Mouse (Mus musculus): ENCODE data around the gene Slit3. TPM values are rescaled to one million over a fixed set of nuclear protein-coding genes. Genes with fewer than 3 reads are reported as not detected.

The Slit3 gene
- total RNA-seq, 2 experiments from 2014 or later, result not detected

DNA sequence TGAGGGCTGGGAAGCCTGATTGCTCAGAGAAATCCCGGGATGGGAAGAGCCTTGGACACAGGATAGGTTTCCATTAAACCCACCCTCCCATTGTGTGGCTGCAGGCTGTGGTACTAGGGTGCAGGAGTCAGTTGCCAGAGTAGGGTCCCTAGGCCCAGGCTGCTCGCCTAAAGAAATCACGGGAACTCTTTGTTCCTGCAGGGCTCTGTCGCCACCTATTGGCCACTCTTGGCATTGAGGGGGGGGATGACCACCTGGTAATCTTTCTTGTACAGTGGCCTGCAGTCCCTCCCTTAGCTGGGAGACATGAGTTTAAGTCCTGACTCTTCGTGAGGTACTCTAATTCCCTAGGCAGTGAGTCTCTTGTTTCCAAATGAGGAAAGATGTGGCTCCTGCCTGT, 572.1 kb downstream of the Slit3 start:
- no peak for ATAC-seq (replicated peaks; ENCODE audit: low FRiP score, poor library complexity, severe bottlenecking)

DNA sequence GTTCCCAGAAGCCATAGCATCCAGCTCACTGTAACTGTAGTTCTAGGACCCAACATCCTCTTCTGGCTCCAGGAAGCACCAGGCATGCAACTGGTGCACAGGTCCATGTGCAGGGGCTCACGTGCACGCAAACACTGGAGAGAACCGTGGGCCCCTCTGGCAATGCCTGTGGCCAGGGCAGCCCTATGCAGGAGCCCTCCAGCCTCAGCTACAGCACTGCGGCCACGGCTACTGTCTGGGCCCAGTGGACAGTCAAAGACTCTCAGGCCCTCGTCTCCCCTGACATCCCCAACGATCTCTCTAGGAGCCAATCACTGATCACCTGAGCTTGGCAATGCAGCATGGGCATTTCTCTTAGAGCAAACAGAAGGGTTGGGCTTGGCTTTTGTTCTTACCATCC, 572.6 kb downstream of the Slit3 start:
- ATAC-seq (replicated peaks; ENCODE audit: low FRiP score, poor library complexity, severe bottlenecking), result no peak

DNA sequence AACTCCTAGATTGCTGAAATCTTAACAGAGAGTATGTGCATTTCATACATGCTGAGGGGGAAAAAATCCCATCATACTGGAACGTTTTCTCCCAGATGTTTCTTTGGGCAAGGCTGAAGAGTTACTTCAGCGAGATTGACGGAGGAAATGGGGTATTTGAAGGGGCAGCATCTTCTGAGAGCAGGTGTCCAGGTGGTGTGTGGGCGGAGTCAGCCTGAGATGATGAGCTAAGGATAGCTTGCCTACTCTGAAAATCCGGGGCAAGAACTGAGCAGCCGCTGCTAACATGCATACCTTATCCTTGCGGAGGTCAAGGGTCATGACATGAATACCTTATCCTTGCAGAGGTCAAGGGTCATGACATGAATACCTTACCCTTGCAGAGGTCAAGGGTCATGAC, 576.5 kb downstream of the Slit3 start:
- ATAC-seq (replicated peaks; ENCODE audit: low FRiP score, poor library complexity, severe bottlenecking), result no peak

DNA sequence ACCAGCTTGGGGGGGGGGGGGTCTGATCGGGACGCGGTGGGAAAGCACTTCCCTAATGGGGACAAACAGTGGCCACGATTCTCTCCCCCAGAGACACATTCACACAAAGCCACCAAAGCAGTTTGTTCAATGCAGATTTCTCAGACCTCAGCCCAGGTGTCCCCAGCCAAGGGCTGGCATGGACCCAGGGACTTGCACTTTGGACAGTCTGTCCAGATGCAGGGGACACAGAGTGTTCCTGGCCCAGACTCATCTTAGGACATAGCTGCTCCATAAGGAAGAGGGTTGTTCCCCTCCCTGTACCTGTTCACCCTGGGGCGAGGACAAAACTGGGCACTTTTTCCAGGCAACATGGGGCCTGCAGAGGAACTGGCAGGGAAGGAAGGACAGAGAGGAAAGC, 577.9 kb downstream of the Slit3 start:
- ATAC-seq (replicated peaks; ENCODE audit: low FRiP score, poor library complexity, severe bottlenecking), result no peak

DNA sequence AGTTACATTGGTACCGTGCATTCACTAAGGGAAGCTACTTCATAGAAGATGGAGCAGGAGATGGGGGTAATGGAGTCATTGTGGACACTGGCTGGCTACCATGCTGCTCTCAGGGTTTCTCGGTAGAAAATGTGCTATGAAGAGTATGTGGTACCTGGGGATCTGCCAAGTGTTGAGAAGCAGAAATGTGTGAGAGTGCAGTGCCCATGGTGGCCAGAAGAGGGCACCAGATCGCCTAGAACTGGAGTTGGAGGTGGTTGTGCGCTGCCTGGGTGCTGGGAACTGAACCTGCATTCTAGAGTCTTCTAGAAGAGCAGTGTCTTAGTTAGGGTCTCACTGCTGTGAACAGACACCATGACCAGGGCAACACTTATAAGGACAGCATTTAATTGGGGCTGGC, 582.4 kb downstream of the Slit3 start:
- ATAC-seq (replicated peaks; ENCODE audit: low FRiP score, poor library complexity, severe bottlenecking), result no peak

DNA sequence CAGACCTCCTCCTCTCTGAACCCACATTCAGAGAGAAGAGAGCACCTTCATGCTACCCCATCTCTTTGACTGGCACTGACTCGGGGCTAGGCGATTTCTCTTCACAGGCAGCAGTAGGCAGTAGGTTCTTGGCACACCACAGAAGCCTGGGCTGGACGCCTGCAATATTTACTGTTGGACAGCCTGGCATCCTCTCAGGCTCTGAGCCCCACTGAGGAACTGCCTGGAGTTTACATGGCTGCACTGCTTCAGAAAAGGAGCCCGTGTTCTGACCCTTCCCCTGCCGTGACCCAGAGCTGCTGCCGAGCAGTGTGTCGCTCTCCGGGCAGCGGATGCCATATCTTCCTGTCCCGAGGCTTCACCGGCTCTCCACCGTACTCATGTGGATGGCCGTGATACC, 583.4 kb downstream of the Slit3 start:
- ATAC-seq (replicated peaks; ENCODE audit: low FRiP score, poor library complexity, severe bottlenecking), result no peak

DNA sequence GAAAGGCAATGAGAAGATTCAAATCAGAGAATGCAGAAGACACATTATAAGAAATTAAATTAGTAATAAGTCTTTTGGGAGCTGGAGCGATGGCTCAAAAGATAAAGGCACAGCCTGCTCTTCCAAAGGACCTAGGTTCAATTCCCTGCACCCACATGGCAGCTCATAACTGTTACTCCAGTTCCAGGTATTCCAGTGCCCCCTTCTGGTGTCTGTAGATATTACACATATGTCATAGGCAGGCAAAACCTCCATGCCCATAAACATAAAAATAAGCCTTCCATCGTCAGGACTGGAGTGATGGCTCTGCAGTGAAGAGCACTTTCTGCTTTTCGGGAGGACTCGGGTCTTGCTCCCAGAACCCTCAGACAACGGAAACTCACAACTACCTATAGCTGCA, 583.9 kb downstream of the Slit3 start:
- no peak for ATAC-seq (replicated peaks; ENCODE audit: low FRiP score, poor library complexity, severe bottlenecking)

DNA sequence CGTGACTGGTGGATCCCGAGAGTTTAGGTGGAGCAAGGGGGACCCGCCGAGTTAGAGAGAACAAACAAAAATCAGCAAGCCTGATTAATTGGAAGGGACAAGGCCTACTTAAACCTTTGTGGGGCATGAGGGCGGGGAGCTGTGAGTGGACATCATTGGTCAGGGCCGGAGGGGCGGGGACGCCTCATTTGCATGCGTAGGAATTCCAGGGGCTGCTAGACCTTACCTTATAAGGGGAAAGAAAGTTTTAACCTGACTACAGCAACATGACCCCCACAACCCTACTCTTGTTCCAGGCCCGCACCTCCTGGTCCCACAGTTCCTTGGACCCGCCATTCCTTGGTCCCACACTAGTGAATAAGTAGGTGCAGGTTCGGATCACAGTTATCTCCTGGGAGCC, 586.4 kb downstream of the Slit3 start:
- no peak for ATAC-seq (replicated peaks; ENCODE audit: low FRiP score, poor library complexity, severe bottlenecking)

DNA sequence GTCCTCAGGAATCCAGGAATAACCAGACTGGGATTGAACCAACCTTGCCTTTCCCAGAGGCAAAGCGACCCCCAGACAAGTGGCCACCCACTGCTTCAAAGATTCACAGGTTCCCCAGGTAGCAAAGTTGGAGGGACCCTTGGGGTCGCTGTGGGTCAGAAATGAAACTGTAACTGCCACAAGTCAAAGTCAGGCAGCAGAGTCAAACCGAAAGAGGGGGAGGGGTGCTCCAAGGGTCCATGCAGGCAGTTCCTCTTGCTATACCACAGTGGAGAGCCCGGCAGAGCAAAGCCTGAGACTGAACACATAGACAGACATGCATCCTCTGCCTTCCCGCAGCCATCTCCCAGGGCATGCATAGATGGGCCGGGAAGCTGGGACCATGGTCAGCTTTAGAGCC, 590.3 kb downstream of the Slit3 start:
- no peak for ATAC-seq (replicated peaks; ENCODE audit: low FRiP score, poor library complexity, severe bottlenecking)

DNA sequence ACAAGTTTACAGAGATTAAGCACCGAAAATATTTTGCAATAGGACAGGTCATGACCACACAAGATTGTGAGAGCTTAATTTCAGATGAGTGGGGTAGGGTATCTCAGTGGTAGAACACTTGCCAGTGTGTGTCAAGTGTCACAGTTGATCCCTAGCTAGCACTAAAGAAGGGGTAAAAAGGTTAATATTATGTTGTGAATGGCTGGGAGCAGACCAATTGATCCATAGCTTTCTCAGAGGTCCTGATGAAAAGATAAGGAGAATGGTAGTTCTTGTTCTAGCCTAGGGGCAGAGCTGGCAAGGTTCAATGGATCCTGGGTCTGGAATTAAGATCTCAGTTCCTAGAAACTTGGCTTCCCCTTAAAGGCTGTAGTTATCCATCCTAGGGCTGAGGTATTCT, 597.9 kb downstream of the Slit3 start:
- ATAC-seq (replicated peaks; ENCODE audit: low FRiP score, poor library complexity, severe bottlenecking), result no peak

DNA sequence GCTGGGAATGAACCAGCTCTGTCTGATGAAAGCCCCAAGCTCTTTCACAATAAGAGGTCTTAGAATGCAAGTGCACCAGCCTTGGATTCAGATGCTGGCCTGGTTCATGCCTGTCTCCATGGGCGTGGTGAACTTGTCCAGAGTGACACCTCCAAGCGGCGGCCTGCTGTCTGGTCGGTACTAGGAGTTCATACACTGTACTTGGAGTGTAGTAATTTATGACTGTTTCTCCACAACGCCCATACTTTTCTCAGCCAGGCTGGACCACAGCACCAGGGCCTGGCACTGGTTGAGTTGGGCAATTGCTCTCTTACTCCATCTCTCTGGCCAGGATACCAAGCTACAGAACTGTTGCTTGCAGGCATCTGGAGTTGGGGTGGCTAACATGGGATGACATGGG, 602.9 kb downstream of the Slit3 start:
- no peak for ATAC-seq (replicated peaks; ENCODE audit: low FRiP score, poor library complexity, severe bottlenecking)

DNA sequence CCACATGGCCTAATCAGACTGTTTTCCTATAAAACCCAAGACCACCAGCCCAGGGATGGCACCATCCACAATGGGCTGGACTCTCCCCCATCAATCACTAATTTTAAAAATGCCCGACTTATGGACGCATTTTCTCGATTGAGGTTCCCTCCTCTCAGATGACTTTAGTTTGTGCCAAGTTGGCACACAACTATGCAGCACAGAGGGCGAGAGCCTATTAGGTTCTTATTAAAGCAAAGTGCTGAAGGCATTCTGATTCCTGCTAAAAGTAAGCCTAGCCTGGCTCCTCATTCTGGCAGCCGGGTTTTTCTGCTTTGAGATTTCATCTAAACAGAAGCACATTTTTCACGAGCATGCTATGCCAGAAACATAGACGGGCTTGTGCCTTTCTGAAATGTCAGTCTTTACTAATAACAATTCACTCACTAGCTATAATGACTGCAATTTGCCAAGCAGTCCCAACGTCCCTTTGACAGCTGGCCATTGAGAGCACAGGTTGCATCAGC, 605.4 kb downstream of the Slit3 start:
- no peak for ATAC-seq (replicated peaks; ENCODE audit: low FRiP score, poor library complexity, severe bottlenecking)

DNA sequence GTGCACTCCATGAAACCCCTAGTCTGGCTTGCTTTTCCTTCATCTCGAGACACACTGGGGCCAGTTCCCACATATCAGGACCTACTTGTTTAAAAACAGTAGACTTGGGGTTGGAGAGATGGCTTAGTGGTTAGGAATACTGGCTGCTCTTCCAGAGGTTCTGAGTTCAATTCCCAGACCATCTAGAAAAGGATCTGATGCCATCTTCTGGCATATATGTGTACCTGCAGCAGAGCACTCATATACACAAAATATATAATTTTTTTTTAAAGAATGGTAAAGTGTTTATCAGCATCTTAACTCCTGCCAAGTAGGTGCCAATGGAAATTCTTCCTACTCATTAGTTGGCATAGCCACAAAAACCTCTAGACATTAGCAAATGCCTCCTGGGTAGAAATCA, 607.2 kb downstream of the Slit3 start:
- no peak for ATAC-seq (replicated peaks; ENCODE audit: low FRiP score, poor library complexity, severe bottlenecking)

DNA sequence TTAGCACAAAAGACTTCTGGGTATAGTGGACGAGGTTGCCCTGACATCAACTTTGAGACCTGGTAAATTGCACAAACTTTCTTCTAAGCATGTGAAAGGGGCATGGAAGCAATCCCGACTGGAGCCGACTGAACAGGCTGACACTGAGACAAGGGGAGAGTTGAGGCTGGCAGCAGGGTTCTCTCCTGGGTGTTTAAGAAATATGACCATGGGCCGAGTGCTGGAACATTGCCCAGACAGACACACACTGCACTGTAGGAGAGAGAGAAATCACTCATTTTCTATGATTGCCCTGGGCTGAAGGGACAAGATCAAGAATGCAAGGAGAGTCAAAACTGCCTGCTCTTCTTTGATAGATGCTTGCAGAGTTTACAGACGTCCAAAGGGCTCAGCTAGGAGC, 608.2 kb downstream of the Slit3 start:
- ATAC-seq (replicated peaks; ENCODE audit: low FRiP score, poor library complexity, severe bottlenecking), result no peak

DNA sequence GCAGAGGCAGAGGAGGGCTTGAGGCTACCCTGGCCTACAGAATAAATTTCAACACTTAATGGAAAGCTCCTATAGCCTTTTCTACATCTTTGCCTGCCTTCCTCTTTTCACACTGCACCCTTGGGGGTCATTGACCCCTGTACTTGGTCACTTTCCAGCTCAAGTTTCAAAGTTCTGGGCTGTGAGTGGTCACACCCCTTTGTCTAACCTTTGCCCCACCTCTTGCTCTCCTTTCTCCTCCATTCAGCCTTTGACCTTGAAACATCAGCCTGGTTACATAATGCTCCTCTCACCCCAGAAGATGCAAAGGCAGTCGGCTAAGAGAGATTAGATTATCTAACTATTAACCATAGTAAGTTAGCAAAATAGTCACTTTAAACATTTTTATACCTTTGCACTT, 611.3 kb downstream of the Slit3 start:
- no peak for ATAC-seq (replicated peaks; ENCODE audit: low FRiP score, poor library complexity, severe bottlenecking)

DNA sequence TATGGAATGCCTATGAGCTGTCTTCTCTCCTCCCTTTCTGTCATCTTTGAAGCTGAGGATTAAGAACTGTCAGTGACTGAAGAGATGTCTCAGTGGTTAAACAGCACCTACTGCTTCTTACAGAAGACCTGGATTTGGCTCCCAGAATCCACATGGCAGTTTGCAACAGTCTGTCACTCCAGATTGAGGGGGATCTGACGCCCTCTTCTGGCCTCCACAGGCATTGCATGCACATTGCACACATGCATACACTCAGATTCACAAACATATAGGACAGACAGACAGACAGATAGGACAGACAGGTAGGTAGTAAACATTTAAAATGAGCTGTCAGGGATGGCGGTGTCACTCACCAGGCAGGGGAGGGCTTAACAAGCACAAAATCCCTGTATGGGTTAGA, 615.8 kb downstream of the Slit3 start:
- no peak for ATAC-seq (replicated peaks; ENCODE audit: low FRiP score, poor library complexity, severe bottlenecking)

DNA sequence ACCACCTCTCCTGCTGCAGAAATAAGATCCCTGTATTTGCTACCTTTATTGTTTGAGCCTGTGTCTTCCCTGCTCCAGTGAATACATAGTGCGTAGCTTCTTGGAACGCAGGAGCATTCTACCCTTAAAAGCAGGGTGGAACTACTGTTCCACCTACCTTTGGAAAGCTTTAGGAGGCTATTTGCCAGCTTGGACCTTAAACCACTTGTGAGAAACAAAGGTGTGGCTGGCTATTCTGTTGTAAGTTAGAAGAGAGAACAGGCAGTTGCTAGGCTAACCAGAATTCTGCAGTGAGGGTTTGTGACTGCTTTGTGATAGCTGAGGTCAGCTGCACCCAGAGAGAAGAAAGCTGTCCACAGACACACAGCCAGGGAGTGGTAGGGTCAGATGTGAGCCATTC, 616.2 kb downstream of the Slit3 start:
- no peak for ATAC-seq (replicated peaks; ENCODE audit: low FRiP score, poor library complexity, severe bottlenecking)

DNA sequence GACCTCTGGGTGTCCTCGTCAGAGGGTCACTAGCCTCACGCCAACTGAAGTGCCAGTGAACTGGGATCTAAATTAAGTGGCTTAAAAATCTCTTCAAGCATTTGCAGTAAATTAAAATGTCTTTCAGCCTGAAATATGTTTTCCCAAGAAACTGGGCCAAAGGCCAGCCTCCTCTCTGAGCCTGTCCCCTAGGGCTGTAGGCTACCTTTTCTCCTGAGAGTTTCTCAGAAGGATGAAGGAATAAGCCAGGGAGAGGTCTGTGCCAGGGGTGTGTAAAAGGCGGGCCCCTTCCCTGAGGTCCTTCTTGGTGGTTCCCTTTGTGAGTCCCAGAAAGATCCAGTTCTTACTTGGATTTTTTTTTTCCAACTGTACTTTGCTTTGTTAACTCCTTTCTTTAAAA, 617.1 kb downstream of the Slit3 start:
- no peak for ATAC-seq (replicated peaks; ENCODE audit: low FRiP score, poor library complexity, severe bottlenecking)

DNA sequence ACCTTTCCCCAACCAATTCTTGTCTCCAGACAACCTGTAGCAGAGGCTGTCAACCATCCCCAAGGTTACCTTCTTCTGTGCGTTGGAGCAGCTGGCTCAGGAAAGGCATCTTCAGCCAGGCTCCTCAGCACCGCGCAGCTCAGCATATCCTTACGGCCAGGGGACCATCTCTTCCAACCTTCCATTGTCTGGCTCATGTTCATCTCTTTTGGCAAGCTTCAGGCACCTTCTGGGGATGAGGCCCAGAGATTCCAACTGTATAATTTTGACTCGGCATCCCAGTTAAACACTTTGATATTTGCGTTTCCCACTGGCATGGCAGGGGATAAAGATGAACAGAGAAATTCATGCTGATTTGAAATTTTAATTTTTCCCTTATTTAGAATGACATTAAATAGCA, 622.6 kb downstream of the Slit3 start:
- no peak for ATAC-seq (replicated peaks; ENCODE audit: low FRiP score, poor library complexity, severe bottlenecking)

DNA sequence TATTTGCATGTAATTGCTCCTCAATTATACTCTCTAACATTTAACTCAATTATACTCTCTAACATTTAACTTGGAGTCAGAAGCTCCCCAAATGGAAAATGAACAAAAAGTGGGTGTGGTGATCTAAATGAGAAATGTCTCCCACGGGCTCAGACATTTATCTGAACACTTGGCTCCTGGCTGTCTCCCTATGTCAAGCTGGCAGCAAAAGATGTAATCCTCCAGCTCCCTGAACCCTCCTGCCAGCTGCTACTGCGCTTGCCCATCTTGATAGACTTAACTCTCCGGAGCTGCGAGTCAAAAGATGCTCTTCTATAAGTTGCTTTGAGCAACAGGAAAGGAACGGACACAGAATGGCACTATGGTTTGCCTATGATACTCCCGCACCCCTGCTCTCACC, 623.5 kb downstream of the Slit3 start:
- ATAC-seq (replicated peaks; ENCODE audit: low FRiP score, poor library complexity, severe bottlenecking), result no peak

DNA sequence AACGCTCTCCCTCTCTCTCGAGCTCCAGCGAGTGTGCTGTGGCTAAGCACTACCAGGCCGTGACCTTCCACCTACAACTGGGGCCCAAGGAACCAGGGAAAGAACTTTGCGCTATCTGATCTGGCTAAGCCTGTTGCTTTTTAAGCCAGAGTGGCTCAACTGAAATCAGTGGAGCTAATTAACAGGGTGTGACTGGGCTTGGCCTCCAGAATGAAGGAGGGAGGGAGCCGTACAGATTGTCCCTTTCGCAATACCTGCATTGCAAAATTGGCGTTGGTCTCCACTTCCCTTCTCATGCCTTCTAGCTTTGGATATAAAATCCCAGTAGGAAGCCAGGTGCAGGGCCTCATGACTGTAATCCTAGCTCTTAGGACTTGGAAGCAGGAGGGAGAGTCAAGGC, 629.6 kb downstream of the Slit3 start:
- no peak for ATAC-seq (replicated peaks; ENCODE audit: low FRiP score, poor library complexity, severe bottlenecking)

DNA sequence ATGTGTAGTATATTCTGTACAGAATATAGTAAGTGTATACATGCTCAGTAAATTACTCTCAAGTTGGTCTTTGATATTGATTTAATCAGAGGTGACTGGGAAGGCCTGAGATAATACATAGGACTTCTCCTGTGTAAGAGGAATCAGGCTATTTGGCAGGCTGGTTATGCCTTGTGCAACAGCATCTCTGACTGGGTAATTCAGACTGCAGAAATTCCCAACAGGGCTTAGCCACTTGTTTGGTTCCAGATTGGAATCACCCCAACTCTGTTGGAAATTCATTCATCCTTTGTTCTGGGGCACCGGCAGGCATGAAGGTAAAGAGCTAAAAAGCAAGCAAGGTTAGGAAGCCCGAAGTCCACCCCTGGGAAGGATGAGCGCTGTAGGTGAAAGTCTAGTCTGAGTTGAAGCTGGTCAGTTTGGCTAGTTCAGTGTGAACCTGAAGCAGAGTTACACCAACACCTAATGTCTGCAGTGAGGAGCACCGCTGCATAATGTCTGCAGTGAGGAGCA, 633.9 kb downstream of the Slit3 start:
- ATAC-seq (replicated peaks; ENCODE audit: low FRiP score, poor library complexity, severe bottlenecking), result no peak

DNA sequence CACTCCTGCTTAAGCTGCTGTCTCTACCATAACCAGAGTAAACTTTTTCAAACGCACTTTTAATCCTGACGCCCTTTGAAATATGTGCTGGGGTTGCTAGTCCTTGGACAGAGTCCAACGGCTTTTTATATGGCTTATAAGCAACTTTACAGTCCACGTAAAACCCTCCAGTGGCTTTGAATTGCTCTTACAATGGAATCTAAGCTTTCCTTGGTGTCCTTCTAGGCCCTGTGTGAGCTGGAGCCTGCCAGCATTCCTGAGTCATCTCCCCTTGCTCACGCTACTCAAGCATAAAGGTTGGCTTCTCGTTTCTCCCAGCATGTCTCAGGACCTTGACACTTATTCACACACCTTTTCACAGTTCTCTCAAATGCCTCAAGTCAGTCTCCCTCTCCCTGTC, 634.5 kb downstream of the Slit3 start:
- ATAC-seq (replicated peaks; ENCODE audit: low FRiP score, poor library complexity, severe bottlenecking), result no peak

Measured in erythroblast, adult 5-6 weeks (primary cell).